Mouse (Mus musculus) colon, adult 2 months (tissue): ENCODE results near the gene Pitx1. TPM values are rescaled to one million over a fixed set of nuclear protein-coding genes. Genes with fewer than 3 reads are reported as not detected.

ENCODE experiments used
- polyA plus RNA-seq: library from polyadenylated mRNA; depleted of rRNA; stranded (reverse); fragments of >200 nt; gene quantifications from 2 replicates; pipeline ENCODE4 v1.2.3, GENCODE M21; 2012; rRNA removed

Gene Pitx1
- 41.9 and 52.7 TPM in 2 replicates for polyA plus RNA-seq

DNA sequence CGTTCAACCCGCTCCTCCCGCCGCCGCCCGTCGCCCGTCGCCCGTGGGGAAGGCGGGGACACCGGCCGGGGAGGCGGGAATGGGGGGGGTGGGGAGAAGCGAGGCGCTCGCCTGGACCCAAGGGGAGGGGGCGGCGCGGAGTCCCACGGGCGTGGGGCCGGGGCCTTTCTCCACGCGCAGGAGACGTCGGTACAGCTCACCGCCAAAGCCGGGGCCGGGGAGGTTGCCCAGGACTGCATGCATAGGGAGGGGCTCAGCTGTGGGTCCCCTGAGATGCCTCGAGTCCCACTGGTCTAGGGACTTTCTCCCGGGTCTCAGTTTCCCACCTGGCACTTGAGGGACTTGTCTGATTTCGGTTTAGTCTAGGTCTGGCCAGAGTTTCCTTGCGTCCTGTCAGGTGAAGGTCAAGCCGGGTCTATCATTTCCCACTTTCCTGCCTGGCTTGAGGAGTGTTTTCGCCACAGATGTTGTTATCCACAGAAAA lies at the start of gene Pitx1:
Gene Pitx1 (minus strand): TSS at position 51 of the 484 bp plus-strand sequence.

DNA sequence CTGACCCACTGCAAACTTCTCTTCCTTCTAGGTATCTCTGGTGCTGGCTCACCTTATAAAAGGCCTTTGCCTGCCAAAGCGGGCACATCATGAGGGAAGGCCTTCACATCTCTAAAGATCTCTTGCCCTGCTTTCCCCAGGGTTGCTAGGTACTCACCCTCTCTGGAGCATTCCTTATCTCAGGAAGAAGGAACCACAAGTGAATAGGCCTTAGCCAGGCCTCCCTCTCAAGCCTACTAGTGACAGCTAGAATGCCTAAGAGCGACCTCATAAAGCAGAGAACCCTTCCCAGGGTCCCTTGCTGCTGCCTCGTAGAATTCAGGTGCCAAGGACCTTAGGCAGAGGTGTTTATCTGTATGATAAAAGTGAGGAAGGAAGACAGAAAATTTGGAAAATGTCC lies 51.7 kb downstream of the Pitx1 start, which contains the start of gene Catsper3:
Gene Catsper3 (plus strand): TSS at position 301 of the 400 bp plus-strand sequence.

Other genes starting within 250 kb of the Pitx1 start
- 26.1 and 27.8 TPM in 2 replicates for gene B4galt7, start 236.3 kb downstream of the Pitx1 start, polyA plus RNA-seq
- 13.5 and 15.2 TPM in 2 replicates for gene Caml, start 213.2 kb downstream of the Pitx1 start, polyA plus RNA-seq
- gene Ddx46, start 201.2 kb downstream of the Pitx1 start, polyA plus RNA-seq: 7.7 and 7.9 TPM in 2 replicates
- 14.3 and 17.9 TPM in 2 replicates for gene B230219D22Rik, start 143.1 kb downstream of the Pitx1 start, polyA plus RNA-seq
- 41.7 and 46.7 TPM in 2 replicates for gene Txndc15, start 121.5 kb downstream of the Pitx1 start, polyA plus RNA-seq
- 18.6 and 34.2 TPM in 2 replicates for gene Pcbd2, start 108.8 kb downstream of the Pitx1 start, polyA plus RNA-seq
- gene Catsper3, start 51.6 kb downstream of the Pitx1 start, polyA plus RNA-seq: not detected in 2 replicates